Mouse (Mus musculus): Measurements from ENCODE around the gene Olfr1270. TPM values are rescaled to one million over a fixed set of nuclear protein-coding genes. Genes with fewer than 3 reads are reported as not detected.
"Not testable (repeated sequence)": the region's sequence is repeated elsewhere in the genome, so short reads cannot be mapped to it uniquely, and the experiment has no call there.

The Olfr1270 gene
- polyA plus RNA-seq (2015; fragmentation: Nextera tagmentation; extraction: Ambion mirVana): not detected in 2 replicates

- no peaks in the 10 kb centered on the region for H3K36me3 ChIP-seq (ENCODE audit: control insufficient read depth, insufficient read depth)
- H3K27ac ChIP-seq (ENCODE audit: low read length): no peak within 1 kb of the TSS
- H3K27me3 ChIP-seq (ENCODE audit: control insufficient read depth, insufficient read depth, low read depth, low read length): no peaks in the 10 kb centered on the region
- H3K4me3 ChIP-seq (ENCODE audit: low read depth, low read length): no peak within 1 kb of the TSS
- no peak within 1 kb of the TSS for H3K9ac ChIP-seq (ENCODE audit: low read depth, low read length)
- no peak for ATAC-seq (ENCODE audit: low read depth)
- no peaks in the 10 kb centered on the region for H3K4me1 ChIP-seq (ENCODE audit: control insufficient read depth, low read depth, low read length)
- H3K4me2 ChIP-seq (ENCODE audit: low read depth, low read length): no peak within 1 kb of the TSS
- H3K9me3 ChIP-seq (replicated peaks; ENCODE audit: control insufficient read depth, low read length): no peaks in the 10 kb centered on the region
- WGBS (ENCODE audit: insufficient replicate concordance): 66% methylated on average over 3 of the region's 3 CpGs
These were observed at the start of gene Olfr1270 for GRCm38 (mm10) chr2:90152991-90153390. Gene Olfr1270 (minus strand): TSS chr2:90153091.

GRCm38 (mm10) chr2:90199606-90200005 lies 46.7 kb upstream of the Olfr1270 start:
- not testable (repeated sequence) for H3K27me3 ChIP-seq (ENCODE audit: control insufficient read depth, insufficient read depth, low read depth, low read length); H3K4me3 ChIP-seq (ENCODE audit: low read depth, low read length); H3K4me1 ChIP-seq (ENCODE audit: control insufficient read depth, low read depth, low read length); H3K4me2 ChIP-seq (ENCODE audit: low read depth, low read length); ATAC-seq (ENCODE audit: low read depth); H3K9ac ChIP-seq (ENCODE audit: low read depth, low read length); H3K27ac ChIP-seq (ENCODE audit: low read length); H3K9me3 ChIP-seq (replicated peaks; ENCODE audit: control insufficient read depth, low read length); H3K36me3 ChIP-seq (ENCODE audit: control insufficient read depth, insufficient read depth)
- WGBS (ENCODE audit: insufficient replicate concordance): no CpG with 5 or more reads among the region's 4 CpGs

- not testable (repeated sequence) for H3K27me3 ChIP-seq (ENCODE audit: control insufficient read depth, insufficient read depth, low read depth, low read length); H3K4me2 ChIP-seq (ENCODE audit: low read depth, low read length); H3K36me3 ChIP-seq (ENCODE audit: control insufficient read depth, insufficient read depth); H3K9me3 ChIP-seq (replicated peaks; ENCODE audit: control insufficient read depth, low read length); ATAC-seq (ENCODE audit: low read depth); H3K9ac ChIP-seq (ENCODE audit: low read depth, low read length); H3K4me3 ChIP-seq (ENCODE audit: low read depth, low read length); H3K27ac ChIP-seq (ENCODE audit: low read length); H3K4me1 ChIP-seq (ENCODE audit: control insufficient read depth, low read depth, low read length)
- no CpG with 5 or more reads among the region's 6 CpGs for WGBS (ENCODE audit: insufficient replicate concordance)
These were observed 42.4 kb upstream of the Olfr1270 start for GRCm38 (mm10) chr2:90195285-90195684.

GRCm38 (mm10) chr2:90194750-90195149 lies 41.9 kb upstream of the Olfr1270 start:
- no CpG with 5 or more reads among the region's 3 CpGs for WGBS (ENCODE audit: insufficient replicate concordance)
- not testable (repeated sequence) for H3K4me2 ChIP-seq (ENCODE audit: low read depth, low read length); ATAC-seq (ENCODE audit: low read depth)

GRCm38 (mm10) chr2:90187082-90187481 lies 34.2 kb upstream of the Olfr1270 start:
- not testable (repeated sequence) for ATAC-seq (ENCODE audit: low read depth); H3K9ac ChIP-seq (ENCODE audit: low read depth, low read length); H3K27me3 ChIP-seq (ENCODE audit: control insufficient read depth, insufficient read depth, low read depth, low read length); H3K27ac ChIP-seq (ENCODE audit: low read length); H3K4me3 ChIP-seq (ENCODE audit: low read depth, low read length); H3K4me1 ChIP-seq (ENCODE audit: control insufficient read depth, low read depth, low read length); H3K4me2 ChIP-seq (ENCODE audit: low read depth, low read length); H3K36me3 ChIP-seq (ENCODE audit: control insufficient read depth, insufficient read depth); H3K9me3 ChIP-seq (replicated peaks; ENCODE audit: control insufficient read depth, low read length)
- WGBS (ENCODE audit: insufficient replicate concordance): no CpG with 5 or more reads among the region's 5 CpGs

More at GRCm38 (mm10) chr2:90194750-90195149, 41.9 kb upstream of the Olfr1270 start:
- not testable (repeated sequence) for H3K27me3 ChIP-seq (ENCODE audit: control insufficient read depth, insufficient read depth, low read depth, low read length); H3K4me3 ChIP-seq (ENCODE audit: low read depth, low read length); H3K4me1 ChIP-seq (ENCODE audit: control insufficient read depth, low read depth, low read length); H3K9ac ChIP-seq (ENCODE audit: low read depth, low read length); H3K36me3 ChIP-seq (ENCODE audit: control insufficient read depth, insufficient read depth); H3K27ac ChIP-seq (ENCODE audit: low read length); H3K9me3 ChIP-seq (replicated peaks; ENCODE audit: control insufficient read depth, low read length)

- not testable (repeated sequence) for H3K9ac ChIP-seq (ENCODE audit: low read depth, low read length); H3K4me1 ChIP-seq (ENCODE audit: control insufficient read depth, low read depth, low read length); ATAC-seq (ENCODE audit: low read depth); H3K4me2 ChIP-seq (ENCODE audit: low read depth, low read length); H3K27me3 ChIP-seq (ENCODE audit: control insufficient read depth, insufficient read depth, low read depth, low read length); H3K36me3 ChIP-seq (ENCODE audit: control insufficient read depth, insufficient read depth); H3K27ac ChIP-seq (ENCODE audit: low read length); H3K9me3 ChIP-seq (replicated peaks; ENCODE audit: control insufficient read depth, low read length); H3K4me3 ChIP-seq (ENCODE audit: low read depth, low read length)
- WGBS (ENCODE audit: insufficient replicate concordance): no CpG with 5 or more reads among the region's 4 CpGs
These were observed 33.2 kb upstream of the Olfr1270 start for GRCm38 (mm10) chr2:90186082-90186481.

- H3K4me2 ChIP-seq (ENCODE audit: low read depth, low read length): no peak overlapping the region
- no peak overlapping the region for H3K27ac ChIP-seq (ENCODE audit: low read length)
- H3K36me3 ChIP-seq (ENCODE audit: control insufficient read depth, insufficient read depth): no peaks in the 10 kb centered on the region
- no peak overlapping the region for H3K9ac ChIP-seq (ENCODE audit: low read depth, low read length)
- no peak overlapping the region for H3K4me3 ChIP-seq (ENCODE audit: low read depth, low read length)
- no peaks in the 10 kb centered on the region for H3K27me3 ChIP-seq (ENCODE audit: control insufficient read depth, insufficient read depth, low read depth, low read length)
- H3K9me3 ChIP-seq (replicated peaks; ENCODE audit: control insufficient read depth, low read length): no peaks in the 10 kb centered on the region
- no peak for ATAC-seq (ENCODE audit: low read depth)
- WGBS (ENCODE audit: insufficient replicate concordance): 67% methylated on average over 9 of the region's 9 CpGs
- H3K4me1 ChIP-seq (ENCODE audit: control insufficient read depth, low read depth, low read length): no peaks in the 10 kb centered on the region
These were observed 1.0 kb upstream of the Olfr1270 start for GRCm38 (mm10) chr2:90153916-90154315.

GRCm38 (mm10) chr2:90142196-90142595 lies 10.7 kb downstream of the Olfr1270 start, which contains the start of gene Olfr32:
Gene Olfr32 (minus strand): TSS chr2:90142296.
- no peak within 1 kb of the TSS for H3K9ac ChIP-seq (ENCODE audit: low read depth, low read length)
- no peaks in the 10 kb centered on the region for H3K4me1 ChIP-seq (ENCODE audit: control insufficient read depth, low read depth, low read length)
- H3K36me3 ChIP-seq (ENCODE audit: control insufficient read depth, insufficient read depth): no peaks in the 10 kb centered on the region
- no peak within 1 kb of the TSS for H3K4me3 ChIP-seq (ENCODE audit: low read depth, low read length)
- no peaks in the 10 kb centered on the region for H3K27me3 ChIP-seq (ENCODE audit: control insufficient read depth, insufficient read depth, low read depth, low read length)
- H3K9me3 ChIP-seq (replicated peaks; ENCODE audit: control insufficient read depth, low read length): no peaks in the 10 kb centered on the region
- no peak within 1 kb of the TSS for H3K27ac ChIP-seq (ENCODE audit: low read length)
- ATAC-seq (ENCODE audit: low read depth): no peak
- no peak within 1 kb of the TSS for H3K4me2 ChIP-seq (ENCODE audit: low read depth, low read length)

GRCm38 (mm10) chr2:90121312-90121711 lies 31.6 kb downstream of the Olfr1270 start, which contains the start of gene Olfr1269:
Gene Olfr1269 (minus strand): TSS chr2:90121412.
- no peak within 1 kb of the TSS for H3K9ac ChIP-seq (ENCODE audit: low read depth, low read length)
- no peak within 1 kb of the TSS for H3K4me3 ChIP-seq (ENCODE audit: low read depth, low read length)
- H3K4me1 ChIP-seq (ENCODE audit: control insufficient read depth, low read depth, low read length): no peaks in the 10 kb centered on the region
- no peak within 1 kb of the TSS for H3K27ac ChIP-seq (ENCODE audit: low read length)
- no peaks in the 10 kb centered on the region for H3K36me3 ChIP-seq (ENCODE audit: control insufficient read depth, insufficient read depth)
- no peak for ATAC-seq (ENCODE audit: low read depth)
- H3K27me3 ChIP-seq (ENCODE audit: control insufficient read depth, insufficient read depth, low read depth, low read length): no peaks in the 10 kb centered on the region
- WGBS (ENCODE audit: insufficient replicate concordance): 54% methylated on average over 1 of the region's 1 CpGs
- no peak within 1 kb of the TSS for H3K4me2 ChIP-seq (ENCODE audit: low read depth, low read length)
- no peaks in the 10 kb centered on the region for H3K9me3 ChIP-seq (replicated peaks; ENCODE audit: control insufficient read depth, low read length)
